Mouse (Mus musculus): ENCODE measurements around the gene Stk31. TPM values are rescaled to one million over a fixed set of nuclear protein-coding genes. Genes with fewer than 3 reads are reported as not detected.

The Stk31 gene
- total and polyA plus RNA-seq, 2 experiments from 2014 or later = 0.31 TPM; not detected in 1

DNA sequence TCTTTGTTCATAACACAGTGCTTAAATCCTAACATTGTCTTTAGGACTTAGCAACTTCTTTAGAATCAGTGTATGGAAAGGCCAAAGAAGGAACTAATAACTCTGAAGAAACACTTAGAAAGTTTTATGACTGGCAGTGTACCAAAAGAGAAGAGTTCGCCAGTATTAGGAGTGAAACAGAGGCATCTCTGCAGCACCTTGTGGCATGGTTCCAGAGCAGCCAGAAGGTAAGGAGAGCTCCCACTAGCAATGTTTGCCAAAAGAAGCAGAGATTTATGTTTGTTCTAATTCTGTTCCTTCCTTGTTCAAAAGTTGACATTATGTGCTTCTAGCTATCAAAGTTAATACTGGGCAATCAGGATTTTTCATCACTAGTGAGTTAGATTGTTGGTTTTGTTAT, 41.9 kb downstream of the Stk31 start:
- no peak for ATAC-seq (ENCODE audit: insufficient read depth, low read depth)
- no peaks in the 10 kb centered on the region for H3K4me1 ChIP-seq (ENCODE audit: control insufficient read depth, insufficient read depth)

GRCm38 (mm10) chr6:49458112-49458511, 62.7 kb downstream of the Stk31 start:
- DNase-seq (ENCODE audit: low spot score) = peak; percentile 25
- no peak overlapping the region for H3K4me3 ChIP-seq (ENCODE audit: low read depth, low read length)

More for the DNA sequence above, 41.9 kb downstream of the Stk31 start:
- Histone ChIP-seq H3K4me3 (ENCODE audit: low read depth, low read length) (no peak overlapping the region), H3K4me2 (ENCODE audit: low read depth, low read length) (no peak overlapping the region), H3K9ac (replicated peaks; ENCODE audit: low read depth, low read length) (no peak overlapping the region), H3K27ac (ENCODE audit: low read depth) (no peak overlapping the region), H3K9me3 (replicated peaks; ENCODE audit: control insufficient read depth, low read length) (no peaks in the 10 kb centered on the region), H3K27me3 (ENCODE audit: control insufficient read depth, insufficient read depth, low read length) (no peaks in the 10 kb centered on the region), H3K36me3 (replicated peaks; ENCODE audit: control insufficient read depth, insufficient read depth, low read length) (no peaks in the 10 kb centered on the region)
- TF ChIP-seq CTCF (IDR thresholded peaks at IDR 0.05; ENCODE audit: low read depth) = no peak
- WGBS = 55% methylated on average over 1 of the region's 1 CpGs
- no peak for DNase-seq (ENCODE audit: low spot score)

DNA sequence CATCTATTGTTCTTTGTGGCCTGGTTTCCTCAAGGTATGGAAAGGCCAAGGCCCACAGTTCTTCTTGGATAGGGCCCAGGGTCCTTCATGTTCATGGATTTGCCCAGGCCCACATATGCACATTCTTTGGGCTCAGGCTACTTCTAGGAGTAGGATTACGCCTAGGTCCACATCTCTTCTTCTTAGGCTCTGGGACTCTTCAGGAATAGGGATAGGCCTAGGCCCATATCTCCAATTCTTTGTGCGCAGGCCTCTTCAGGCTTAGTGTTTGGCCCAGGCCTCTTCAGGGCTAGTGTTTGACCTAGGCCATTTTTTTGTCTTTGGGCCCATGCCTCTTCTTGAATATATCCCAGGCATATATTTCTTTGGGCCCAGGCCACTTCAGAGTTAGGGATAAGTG, 87.8 kb downstream of the Stk31 start:
- 0 out of 2 replicates have a peak, but pooled peaks cover 7% of the 10 kb centered on the region for H3K9me3 ChIP-seq (replicated peaks; ENCODE audit: control insufficient read depth, low read length)
- H3K4me3 ChIP-seq (ENCODE audit: low read depth, low read length) = no peak overlapping the region
- no peak for ATAC-seq (ENCODE audit: insufficient read depth, low read depth)
- H3K27me3 ChIP-seq (ENCODE audit: control insufficient read depth, insufficient read depth, low read length) = no peaks in the 10 kb centered on the region
- no peaks in the 10 kb centered on the region for H3K4me1 ChIP-seq (ENCODE audit: control insufficient read depth, insufficient read depth)
- no peak overlapping the region for H3K27ac ChIP-seq (ENCODE audit: low read depth)
- H3K4me2 ChIP-seq (ENCODE audit: low read depth, low read length) = no peak overlapping the region
- DNase-seq (ENCODE audit: low spot score) = no peak
- no peak for TF ChIP-seq EP300 (IDR thresholded peaks at IDR 0.05; ENCODE audit: low read depth)
- TF ChIP-seq CTCF (IDR thresholded peaks at IDR 0.05; ENCODE audit: low read depth) = no peak
- H3K9ac ChIP-seq (replicated peaks; ENCODE audit: low read depth, low read length) = no peak overlapping the region
- WGBS = 88% methylated on average over 2 of the region's 2 CpGs
- no peaks in the 10 kb centered on the region for H3K36me3 ChIP-seq (replicated peaks; ENCODE audit: control insufficient read depth, insufficient read depth, low read length)

More at GRCm38 (mm10) chr6:49458112-49458511, 62.7 kb downstream of the Stk31 start:
- no peak for ATAC-seq (ENCODE audit: insufficient read depth, low read depth)
- no peak overlapping the region for H3K27ac ChIP-seq (ENCODE audit: low read depth)
- no peaks in the 10 kb centered on the region for H3K27me3 ChIP-seq (ENCODE audit: control insufficient read depth, insufficient read depth, low read length)
- H3K36me3 ChIP-seq (replicated peaks; ENCODE audit: control insufficient read depth, insufficient read depth, low read length) = no peaks in the 10 kb centered on the region
- WGBS = 46% methylated on average over 5 of the region's 5 CpGs
- no peak for TF ChIP-seq CTCF (IDR thresholded peaks at IDR 0.05; ENCODE audit: low read depth)
- TF ChIP-seq EP300 (IDR thresholded peaks at IDR 0.05; ENCODE audit: low read depth) = no peak
- H3K4me2 ChIP-seq (ENCODE audit: low read depth, low read length) = no peak overlapping the region
- H3K9me3 ChIP-seq (replicated peaks; ENCODE audit: control insufficient read depth, low read length) = no peaks in the 10 kb centered on the region
- H3K9ac ChIP-seq (replicated peaks; ENCODE audit: low read depth, low read length) = no peak overlapping the region
- H3K4me1 ChIP-seq (ENCODE audit: control insufficient read depth, insufficient read depth) = no peaks in the 10 kb centered on the region

- no peaks in the 10 kb centered on the region for H3K27me3 ChIP-seq (ENCODE audit: control insufficient read depth, insufficient read depth, low read length)
- TF ChIP-seq CTCF (IDR thresholded peaks at IDR 0.05; ENCODE audit: low read depth) (no peak), EP300 (IDR thresholded peaks at IDR 0.05; ENCODE audit: low read depth) (no peak)
- WGBS = 87% methylated on average over 10 of the region's 10 CpGs
- H3K9me3 ChIP-seq (replicated peaks; ENCODE audit: control insufficient read depth, low read length) = 0 out of 2 replicates have a peak, but pooled peaks cover 5% of the 10 kb centered on the region
- ATAC-seq (ENCODE audit: insufficient read depth, low read depth) = no peak
- H3K36me3 ChIP-seq (replicated peaks; ENCODE audit: control insufficient read depth, insufficient read depth, low read length) = no peaks in the 10 kb centered on the region
- DNase-seq (ENCODE audit: low spot score) = no peak
- no peak overlapping the region for H3K4me3 ChIP-seq (ENCODE audit: low read depth, low read length)
- no peak overlapping the region for H3K9ac ChIP-seq (replicated peaks; ENCODE audit: low read depth, low read length)
- H3K4me2 ChIP-seq (ENCODE audit: low read depth, low read length) = no peak overlapping the region
- no peaks in the 10 kb centered on the region for H3K4me1 ChIP-seq (ENCODE audit: control insufficient read depth, insufficient read depth)
- no peak overlapping the region for H3K27ac ChIP-seq (ENCODE audit: low read depth)
These were observed 96.1 kb downstream of the Stk31 start for GRCm38 (mm10) chr6:49491526-49491925.

- no peaks in the 10 kb centered on the region for H3K27me3 ChIP-seq (ENCODE audit: control insufficient read depth, insufficient read depth, low read length)
- no peaks in the 10 kb centered on the region for H3K9me3 ChIP-seq (replicated peaks; ENCODE audit: control insufficient read depth, low read length)
- TF ChIP-seq CTCF (IDR thresholded peaks at IDR 0.05; ENCODE audit: low read depth) = peak; percentile 82
- no peak for TF ChIP-seq EP300 (IDR thresholded peaks at IDR 0.05; ENCODE audit: low read depth)
- 3% methylated on average over 6 of the region's 6 CpGs for WGBS
- H3K4me1 ChIP-seq (ENCODE audit: control insufficient read depth, insufficient read depth) = no peaks in the 10 kb centered on the region
- no peak for ATAC-seq (ENCODE audit: insufficient read depth, low read depth)
- H3K9ac ChIP-seq (replicated peaks; ENCODE audit: low read depth, low read length) = no peak overlapping the region
- peak; percentile 63 for DNase-seq (ENCODE audit: low spot score)
- H3K4me3 ChIP-seq (ENCODE audit: low read depth, low read length) = no peak overlapping the region
- no peak overlapping the region for H3K27ac ChIP-seq (ENCODE audit: low read depth)
- H3K4me2 ChIP-seq (ENCODE audit: low read depth, low read length) = no peak overlapping the region
- H3K36me3 ChIP-seq (replicated peaks; ENCODE audit: control insufficient read depth, insufficient read depth, low read length) = no peaks in the 10 kb centered on the region
These were observed 123.6 kb downstream of the Stk31 start for GRCm38 (mm10) chr6:49519053-49519452.

Other genes starting within 250 kb of the Stk31 start
- gene Igf2bp3, start 180.6 kb upstream of the Stk31 start, total RNA-seq (2014; rRNA removed; ENCODE audit: low replicate concordance) = 9.4 and 21.5 TPM in 2 replicates
- gene Igf2bp3, start 180.6 kb upstream of the Stk31 start, polyA plus RNA-seq (2015; fragmentation: Nextera tagmentation; extraction: Ambion mirVana) = 19.0 and 21.0 TPM in 2 replicates
- gene Tra2a, start 131.6 kb upstream of the Stk31 start, total RNA-seq (2014; rRNA removed; ENCODE audit: low replicate concordance) = 33.6 and 41.8 TPM in 2 replicates
- gene Tra2a, start 131.6 kb upstream of the Stk31 start, polyA plus RNA-seq (2015; fragmentation: Nextera tagmentation; extraction: Ambion mirVana) = 26.0 and 32.5 TPM in 2 replicates
- gene Ccdc126, start 76.3 kb upstream of the Stk31 start, total RNA-seq (2014; rRNA removed; ENCODE audit: low replicate concordance) = 4.3 and 6.9 TPM in 2 replicates
- 8.3 and 9.2 TPM in 2 replicates for gene Ccdc126, start 76.3 kb upstream of the Stk31 start, polyA plus RNA-seq (2015; fragmentation: Nextera tagmentation; extraction: Ambion mirVana)
- 0.11 and 4.8 TPM in 2 replicates for gene Fam221a, start 27.9 kb upstream of the Stk31 start, total RNA-seq (2014; rRNA removed; ENCODE audit: low replicate concordance)
- gene Fam221a, start 27.9 kb upstream of the Stk31 start, polyA plus RNA-seq (2015; fragmentation: Nextera tagmentation; extraction: Ambion mirVana) = 1.9 and 2.5 TPM in 2 replicates